ENCODE assay signal across 8 mouse cellular contexts in the genomic region with DNA sequence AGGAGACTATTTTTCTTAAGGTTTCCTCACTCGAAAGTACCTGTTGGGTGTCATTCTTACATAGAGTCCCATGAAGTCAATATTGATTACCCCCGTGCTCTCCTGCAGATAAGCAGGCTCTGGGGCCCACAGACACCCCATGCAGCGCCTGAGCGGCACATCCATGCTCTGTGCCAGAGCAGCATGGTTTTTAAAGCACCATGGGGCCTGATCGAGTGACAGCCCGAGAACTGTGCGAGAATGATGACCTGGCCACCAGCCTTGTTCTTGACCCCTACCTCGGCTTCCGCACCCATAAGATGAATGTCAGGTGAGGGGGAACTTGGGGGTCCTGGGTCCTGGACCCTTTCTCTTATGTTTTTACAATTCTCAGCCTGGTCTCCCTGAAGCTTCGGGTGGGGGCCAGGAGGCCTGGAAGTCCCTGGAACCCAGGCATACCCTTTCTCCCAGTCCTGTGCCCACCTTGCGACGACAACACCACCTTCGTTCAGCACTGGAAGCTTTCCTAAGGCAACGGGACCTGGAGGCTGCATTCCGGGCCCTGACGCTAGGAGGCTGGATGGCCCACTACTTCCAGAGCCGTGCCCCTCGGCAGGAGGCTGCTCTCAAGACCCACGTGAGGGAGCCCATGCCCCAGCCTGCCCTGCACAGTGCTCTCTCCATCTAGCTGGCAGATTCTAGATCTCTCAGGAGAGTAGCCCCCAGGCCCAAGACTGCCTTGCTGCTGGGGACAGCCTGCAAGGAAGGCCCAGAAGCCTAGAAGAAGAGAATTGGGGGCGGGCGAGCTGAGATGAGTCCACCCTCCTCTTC. TPM values are rescaled to one million over a fixed set of nuclear protein-coding genes. Genes with fewer than 3 reads are reported as not detected.
DNase-seq lines count a peak whose midpoint lies in the region; ATAC-seq and TF ChIP-seq lines count a peak whose summit lies in the region.

No protein-coding gene starts in this region.

- H3K4me2 ChIP-seq in forebrain, embryonic 15.5 days (replicated peaks) = peak overlapping the region; percentile 82
- peak overlapping the region; percentile 96 for H3K4me2 ChIP-seq in liver, postnatal 0 days (ENCODE audit: low read depth, low read length)

- H3K4me1 ChIP-seq in heart, embryonic 10.5 days = peaks cover 44% of the 10 kb centered on the region
- H3K4me1 ChIP-seq in G1E (ENCODE audit: insufficient read depth, low read depth, low read length) = peaks cover 73% of the 10 kb centered on the region
- peaks cover 36% of the 10 kb centered on the region for H3K4me1 ChIP-seq in forebrain, embryonic 15.5 days
- H3K4me1 ChIP-seq in liver, postnatal 0 days (ENCODE audit: insufficient read depth) = peaks cover 57% of the 10 kb centered on the region

- H3K9me3 ChIP-seq in heart, embryonic 10.5 days = no peaks in the 10 kb centered on the region
- H3K9me3 ChIP-seq in G1E (replicated peaks) = no peaks in the 10 kb centered on the region
- H3K9me3 ChIP-seq in forebrain, embryonic 15.5 days = no peaks in the 10 kb centered on the region
- H3K9me3 ChIP-seq in liver, postnatal 0 days (ENCODE audit: low read length) = no peaks in the 10 kb centered on the region

- ATAC-seq in G1E (ENCODE audit: extremely low read depth, insufficient number of reproducible peaks, low FRiP score, poor library complexity, severe bottlenecking) = no peak
- ATAC-seq in forebrain, embryonic 15.5 days (replicated peaks) = no peak
- no peak for ATAC-seq in liver, postnatal 0 days

- DNase-seq in heart, embryonic 10.5 days (ENCODE audit: low spot score) = no peak
- no peak for DNase-seq in heart, postnatal 14 days
- DNase-seq in G1E (ENCODE audit: low spot score) = no peak
- peak; percentile 40 for DNase-seq in liver, postnatal 0 days
- no peak for DNase-seq in right cerebral cortex, postnatal 14 days
- no peak for DNase-seq in thymus, postnatal 10 days (ENCODE audit: low spot score in 2 of 2)
- no peak for DNase-seq in right cerebral cortex, postnatal 36 days (ENCODE audit: low spot score in 2 of 2)

- 84% methylated on average over 21 of the region's 21 CpGs for WGBS in heart, embryonic 10.5 days
- 76% methylated on average over 21 of the region's 21 CpGs for WGBS in forebrain, embryonic 15.5 days
- 69% methylated on average over 21 of the region's 21 CpGs for WGBS in liver, postnatal 0 days (ENCODE audit: insufficient replicate concordance)

- intact Hi-C loops in heart, postnatal 14 days (cut with DNase I) = loop anchor here (2.0 kb wide), 1 partner anchor 47 kb away; the partner anchor contains the start of gene Tmem238

- no peak for TF ChIP-seq EP300 in liver, postnatal 0 days (IDR thresholded peaks at IDR 0.05; ENCODE audit: low read depth)

- H3K27ac ChIP-seq in heart, embryonic 10.5 days = peak overlapping the region; percentile 94
- peak overlapping the region; percentile 94 for H3K27ac ChIP-seq in forebrain, embryonic 15.5 days (replicated peaks)
- peak overlapping the region; percentile 94 for H3K27ac ChIP-seq in liver, postnatal 0 days (ENCODE audit: low read depth)

- peak overlapping the region; percentile 89; the same call in 1 of the 2 replicates for H3K9ac ChIP-seq in forebrain, embryonic 15.5 days (replicated peaks)
- peak overlapping the region; percentile 89 for H3K9ac ChIP-seq in liver, postnatal 0 days (replicated peaks)

- TF ChIP-seq CTCF in G1E (IDR thresholded peaks at IDR 0.05; ENCODE audit: low read depth, low read length) = no peak
- no peak for TF ChIP-seq CTCF in liver, postnatal 0 days (IDR thresholded peaks at IDR 0.05; ENCODE audit: low read depth)

- no peaks in the 10 kb centered on the region for H3K27me3 ChIP-seq in heart, embryonic 10.5 days (ENCODE audit: insufficient read depth, poor library complexity, severe bottlenecking)
- H3K27me3 ChIP-seq in G1E (ENCODE audit: insufficient read depth, low read length) = no peaks in the 10 kb centered on the region
- H3K27me3 ChIP-seq in forebrain, embryonic 15.5 days = no peaks in the 10 kb centered on the region
- H3K27me3 ChIP-seq in liver, postnatal 0 days (ENCODE audit: insufficient read depth, low read length) = no peaks in the 10 kb centered on the region

- peaks cover 46% of the 10 kb centered on the region for H3K36me3 ChIP-seq in heart, embryonic 10.5 days
- H3K36me3 ChIP-seq in G1E (replicated peaks) = peaks cover 52% of the 10 kb centered on the region
- peaks cover 9% of the 10 kb centered on the region for H3K36me3 ChIP-seq in forebrain, embryonic 15.5 days
- H3K36me3 ChIP-seq in liver, postnatal 0 days (replicated peaks; ENCODE audit: insufficient read depth, low read length) = peaks cover 42% of the 10 kb centered on the region

- H3K4me3 ChIP-seq in heart, embryonic 10.5 days = peak overlapping the region; percentile 67
- H3K4me3 ChIP-seq in G1E (ENCODE audit: low read depth, low read length) = peak overlapping the region; percentile 80
- H3K4me3 ChIP-seq in forebrain, embryonic 15.5 days = peak overlapping the region; percentile 74
- H3K4me3 ChIP-seq in liver, postnatal 0 days (ENCODE audit: low read depth, low read length) = peak overlapping the region; percentile 96

RNA-seq across cellular contexts. Expression of gene Kmt5c, which starts 2.0 kb away (rescaled TPM):
- 76.1 and 77.6 TPM in 2 replicates for polyA plus RNA-seq in heart, embryonic 10.5 days (2016; fragmentation: Nextera tagmentation; extraction: Ambion mirVana)
- 10 to 100 TPM; 30.5 to 31.9 TPM for total RNA-seq in heart, postnatal 14 days (2021)
- total RNA-seq in G1E (2014; fragmentation: Nextera tagmentation) (79.7 and 108 TPM in 2 replicates), G1E (2017) (34.8 and 39.0 TPM in 2 replicates)
- 232 and 325 TPM in 2 replicates for polyA plus RNA-seq in G1E (2012)
- 64.3 and 70.6 TPM in 2 replicates for polyA plus RNA-seq in forebrain, embryonic 15.5 days (2015; fragmentation: Nextera tagmentation; extraction: Ambion mirVana)
- 25.9 and 33.6 TPM in 2 replicates for polyA plus RNA-seq in liver, postnatal 0 days (2015; fragmentation: Nextera tagmentation; extraction: Ambion mirVana)

RNA-seq across cellular contexts. Expression of gene Cox6b2, which starts 11.0 kb away (rescaled TPM):
- 37.6 and 42.2 TPM in 2 replicates for polyA plus RNA-seq in heart, embryonic 10.5 days (2016; fragmentation: Nextera tagmentation; extraction: Ambion mirVana)
- 1 to 10 TPM; 5.2 to 7.0 TPM for total RNA-seq in heart, postnatal 14 days (2021)
- total RNA-seq in G1E (2014; fragmentation: Nextera tagmentation) = 4.2 and 5.3 TPM in 2 replicates
- total RNA-seq in G1E (2017) = 1.0 and 2.0 TPM in 2 replicates
- polyA plus RNA-seq in G1E (2012) = 7.8 and 8.0 TPM in 2 replicates
- 13.7 and 14.1 TPM in 2 replicates for polyA plus RNA-seq in forebrain, embryonic 15.5 days (2015; fragmentation: Nextera tagmentation; extraction: Ambion mirVana)
- 63.8 and 68.7 TPM in 2 replicates for polyA plus RNA-seq in liver, postnatal 0 days (2015; fragmentation: Nextera tagmentation; extraction: Ambion mirVana)

RNA-seq across cellular contexts. Expression of gene Tmem150b, which starts 16.8 kb away (rescaled TPM):
- polyA plus RNA-seq in heart, embryonic 10.5 days (2016; fragmentation: Nextera tagmentation; extraction: Ambion mirVana) = not detected in 2 replicates
- not detected for total RNA-seq in heart, postnatal 14 days (2021)
- 1.1 and 1.7 TPM in 2 replicates for total RNA-seq in G1E (2014; fragmentation: Nextera tagmentation)
- 1.2 and 1.7 TPM in 2 replicates for total RNA-seq in G1E (2017)
- 0.11 and 0.21 TPM in 2 replicates for polyA plus RNA-seq in G1E (2012)
- polyA plus RNA-seq in forebrain, embryonic 15.5 days (2015; fragmentation: Nextera tagmentation; extraction: Ambion mirVana) = 0.08 and 0.24 TPM in 2 replicates
- 0.29 and 0.34 TPM in 2 replicates for polyA plus RNA-seq in liver, postnatal 0 days (2015; fragmentation: Nextera tagmentation; extraction: Ambion mirVana)

RNA-seq across cellular contexts. Expression of gene Fam71e2, which starts 29.2 kb away (rescaled TPM):
- not detected in 2 replicates for polyA plus RNA-seq in heart, embryonic 10.5 days (2016; fragmentation: Nextera tagmentation; extraction: Ambion mirVana)
- total RNA-seq in heart, postnatal 14 days (2021) = not detected
- total RNA-seq in G1E (2014; fragmentation: Nextera tagmentation) = not detected in 2 replicates
- 0.05 and 0.06 TPM in 2 replicates for total RNA-seq in G1E (2017)
- not detected in 2 replicates for polyA plus RNA-seq in G1E (2012)
- not detected in 2 replicates for polyA plus RNA-seq in forebrain, embryonic 15.5 days (2015; fragmentation: Nextera tagmentation; extraction: Ambion mirVana)
- polyA plus RNA-seq in liver, postnatal 0 days (2015; fragmentation: Nextera tagmentation; extraction: Ambion mirVana) = not detected in 2 replicates

RNA-seq across cellular contexts. Expression of gene Il11, which starts 40.8 kb away (rescaled TPM):
- 0.15 and 0.20 TPM in 2 replicates for polyA plus RNA-seq in heart, embryonic 10.5 days (2016; fragmentation: Nextera tagmentation; extraction: Ambion mirVana)
- total RNA-seq in heart, postnatal 14 days (2021) = under 1 TPM in 1 of 2 experiments, not detected in 1; 0.12 TPM
- total RNA-seq in G1E (2014; fragmentation: Nextera tagmentation) (not detected in 2 replicates), G1E (2017) (not detected in 2 replicates)
- 0.13 and 0.15 TPM in 2 replicates for polyA plus RNA-seq in G1E (2012)
- 0.56 and 1.2 TPM in 2 replicates for polyA plus RNA-seq in forebrain, embryonic 15.5 days (2015; fragmentation: Nextera tagmentation; extraction: Ambion mirVana)
- polyA plus RNA-seq in liver, postnatal 0 days (2015; fragmentation: Nextera tagmentation; extraction: Ambion mirVana) = 0.07 TPM in 1 of 2 replicates, not detected in the other
